23 mouse cellular contexts compared by ENCODE assay signal in the genomic region with DNA sequence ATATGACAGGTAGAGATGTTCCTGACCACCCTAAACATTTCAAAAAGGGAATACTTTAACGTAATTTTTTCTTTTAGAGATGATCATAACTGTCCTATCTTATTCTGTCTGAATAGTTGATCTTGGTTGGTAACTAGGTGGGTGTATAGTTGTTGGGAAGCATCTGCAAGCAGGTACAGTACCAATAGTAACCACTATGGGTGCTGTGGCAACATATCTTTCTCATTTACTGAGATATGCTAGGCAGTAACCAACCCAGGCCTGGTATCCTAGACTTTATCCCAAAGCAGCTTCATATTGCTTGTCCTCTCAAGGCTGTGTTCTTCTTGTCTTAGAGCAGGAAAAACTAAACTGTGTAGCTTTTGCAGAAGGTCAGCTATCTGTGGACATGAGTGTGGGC.
DNase-seq lines count a peak whose midpoint lies in the region; ATAC-seq and TF ChIP-seq lines count a peak whose summit lies in the region.
"Had no signal": no experiment of that assay in that cellular context is flagged by ENCODE, and none has a peak within 500 bp of the region (broad histone marks: within the 10 kb centered on the region; RNA-seq: fewer than 3 reads in every experiment).

No protein-coding gene starts in this region.

- H3K4me2 ChIP-seq in liver, postnatal 0 days (ENCODE audit: low read depth, low read length), result no peak overlapping the region
- H3K4me2 ChIP-seq in liver, embryonic 12.5 days, result no peak overlapping the region
- H3K4me2 ChIP-seq: heart, embryonic 11.5 days; hindbrain, embryonic 13.5 days; intestine, embryonic 15.5 days; limb, embryonic 15.5 days; midbrain, embryonic 11.5 days; neural tube, embryonic 15.5 days had no signal

- no peaks in the 10 kb centered on the region; the same call in 1 of the 2 replicates for H3K36me3 ChIP-seq in heart, adult 2 months (ENCODE audit: control insufficient read depth, insufficient read depth, low read length)
- no peaks in the 10 kb centered on the region for H3K36me3 ChIP-seq in liver, postnatal 0 days (replicated peaks; ENCODE audit: insufficient read depth, low read length)
- H3K36me3 ChIP-seq in liver, embryonic 12.5 days, result no peaks in the 10 kb centered on the region
- H3K36me3 ChIP-seq in E14TG2a.4 (ENCODE audit: insufficient read depth, low read length), result no peaks in the 10 kb centered on the region
- H3K36me3 ChIP-seq: forebrain, embryonic 10.5 days; intestine, embryonic 15.5 days; limb, embryonic 15.5 days; neural tube, embryonic 15.5 days had no signal

- TF ChIP-seq EP300 in heart, adult 2 months (IDR thresholded peaks at IDR 0.05; ENCODE audit: insufficient read depth, low read depth, low read length), result no peak
- no peak for TF ChIP-seq EP300 in liver, postnatal 0 days (IDR thresholded peaks at IDR 0.05; ENCODE audit: low read depth)

- peaks cover 1% of the 10 kb centered on the region for H3K79me2 ChIP-seq in heart, adult 2 months (replicated peaks; ENCODE audit: control insufficient read depth, insufficient read depth, low read length)

- no peak for DNase-seq in heart, adult 2 months
- no peak for DNase-seq in heart, adult 9 months (ENCODE audit: low spot score in 2 of 2)
- DNase-seq in liver, postnatal 0 days, result no peak
- DNase-seq in thymus, postnatal 4 days, result no peak
- no peak for DNase-seq in frontal cortex, adult 2 months (ENCODE audit: extremely low spot score in 1 of 2, low spot score in 1 of 2)
- DNase-seq: cerebellum, adult 2 months; cerebellum, postnatal 36 days; gastrocnemius, postnatal 25 days; heart, postnatal 14 days; layer of hippocampus, postnatal 36 days; lung, postnatal 36 days; right cerebral cortex, postnatal 4 days; thymus, postnatal 14 days had no signal

- intact Hi-C loops in heart, adult 2 months (cut with DNase I), result no loop called here

- H3K9ac ChIP-seq in heart, adult 2 months (ENCODE audit: low read depth, low read length), result no peak overlapping the region
- H3K9ac ChIP-seq in liver, postnatal 0 days (replicated peaks), result no peak overlapping the region
- no peak overlapping the region for H3K9ac ChIP-seq in liver, embryonic 12.5 days
- H3K9ac ChIP-seq: hindbrain, embryonic 13.5 days; intestine, embryonic 15.5 days; limb, embryonic 15.5 days; neural tube, embryonic 15.5 days had no signal

- TF ChIP-seq POLR2A in heart, adult 2 months (IDR thresholded peaks at IDR 0.05; ENCODE audit: insufficient read depth, low read depth, low read length), result no peak

- H3K27ac ChIP-seq in heart, adult 2 months, result no peak overlapping the region
- H3K27ac ChIP-seq in liver, postnatal 0 days (ENCODE audit: low read depth), result no peak overlapping the region
- no peak overlapping the region for H3K27ac ChIP-seq in liver, embryonic 12.5 days
- H3K27ac ChIP-seq: forebrain, embryonic 10.5 days; hindbrain, embryonic 13.5 days; intestine, embryonic 15.5 days; limb, embryonic 15.5 days; neural tube, embryonic 15.5 days had no signal

- H3K4me1 ChIP-seq in heart, adult 2 months (ENCODE audit: control insufficient read depth, insufficient read depth, low read length), result no peaks in the 10 kb centered on the region; the same call in none of the 2 replicates
- H3K4me1 ChIP-seq in liver, postnatal 0 days (ENCODE audit: insufficient read depth), result no peaks in the 10 kb centered on the region
- no peaks in the 10 kb centered on the region for H3K4me1 ChIP-seq in liver, embryonic 12.5 days
- peaks cover 33% of the 10 kb centered on the region for H3K4me1 ChIP-seq in E14TG2a.4 (replicated peaks; ENCODE audit: low read depth, low read length)
- H3K4me1 ChIP-seq: intestine, embryonic 15.5 days; limb, embryonic 15.5 days; neural tube, embryonic 15.5 days had no signal

- TF ChIP-seq CTCF in heart, adult 2 months (IDR thresholded peaks at IDR 0.05), result peak; percentile 50
- TF ChIP-seq CTCF in liver, postnatal 0 days (IDR thresholded peaks at IDR 0.05; ENCODE audit: low read depth), result peak; percentile 34; the same call in 1 of the 2 replicates
- peak; percentile 52 for TF ChIP-seq CTCF in E14TG2a.4 (conservative IDR thresholded peaks at IDR 0.05; ENCODE audit: low read length)

- H3K9me3 ChIP-seq in liver, postnatal 0 days (ENCODE audit: low read length), result no peaks in the 10 kb centered on the region
- H3K9me3 ChIP-seq in liver, embryonic 12.5 days (replicated peaks), result no peaks in the 10 kb centered on the region
- H3K9me3 ChIP-seq in E14TG2a.4 (ENCODE audit: low read length), result no peaks in the 10 kb centered on the region
- H3K9me3 ChIP-seq: intestine, embryonic 15.5 days; limb, embryonic 15.5 days; neural tube, embryonic 15.5 days had no signal

- 92% methylated on average over 1 of the region's 1 CpGs for WGBS in heart, adult 2 months
- WGBS in liver, postnatal 0 days (ENCODE audit: insufficient replicate concordance), result 81% methylated on average over 1 of the region's 1 CpGs
- 74% methylated on average over 1 of the region's 1 CpGs for WGBS in liver, embryonic 12.5 days (ENCODE audit: insufficient replicate concordance)

- no peaks in the 10 kb centered on the region for H3K27me3 ChIP-seq in heart, adult 2 months (ENCODE audit: control insufficient read depth, insufficient read depth, low read length)
- H3K27me3 ChIP-seq in liver, postnatal 0 days (ENCODE audit: insufficient read depth, low read length), result no peaks in the 10 kb centered on the region
- H3K27me3 ChIP-seq in liver, embryonic 12.5 days (replicated peaks), result no peaks in the 10 kb centered on the region
- H3K27me3 ChIP-seq in E14TG2a.4 (ENCODE audit: insufficient read depth, low read length), result peaks cover 7% of the 10 kb centered on the region; the same call in 1 of the 2 replicates
- H3K27me3 ChIP-seq: hindbrain, embryonic 13.5 days; intestine, embryonic 15.5 days; limb, embryonic 15.5 days; neural tube, embryonic 15.5 days had no signal

- no peak for ATAC-seq in liver, postnatal 0 days
- ATAC-seq in liver, embryonic 12.5 days, result no peak
- peak; percentile 35 for ATAC-seq in inflammation-experienced regulatory T-cells, adult 6 months
- ATAC-seq: intestine, embryonic 15.5 days had no signal

- H3K4me3 ChIP-seq in heart, adult 2 months, result no peak overlapping the region
- no peak overlapping the region for H3K4me3 ChIP-seq in liver, postnatal 0 days (ENCODE audit: low read depth, low read length)
- no peak overlapping the region for H3K4me3 ChIP-seq in liver, embryonic 12.5 days
- H3K4me3 ChIP-seq in E14TG2a.4 (replicated peaks; ENCODE audit: low read length), result no peak overlapping the region
- H3K4me3 ChIP-seq: forebrain, embryonic 10.5 days; hindbrain, embryonic 13.5 days; intestine, embryonic 15.5 days; limb, embryonic 15.5 days; neural tube, embryonic 15.5 days had no signal
